Mouse (Mus musculus) adrenal gland, postnatal 10 days (tissue): Measurements from ENCODE around the gene Vmn2r94. TPM values are rescaled to one million over a fixed set of nuclear protein-coding genes. Genes with fewer than 3 reads are reported as not detected.

Experiments used
- DNase-seq: peaks from one replicate; pipeline ENCODE4 v3.0.0; 2021; ENCODE audit warnings: mixed read lengths
- long read RNA-seq, 2 experiments: library from polyadenylated mRNA; stranded (forward); transcript quantifications; one replicate each; pipeline ENCODE4 v2.0.0; 2021
- total RNA-seq, 2 experiments: library from RNA; stranded (reverse); gene quantifications; 2 replicates each; pipeline ENCODE4 v1.2.3; 2021

Gene Vmn2r94
- total RNA-seq, result not detected
- long read RNA-seq, experiment 1, result 0 reads
- long read RNA-seq, experiment 2, result 0 reads

DNA sequence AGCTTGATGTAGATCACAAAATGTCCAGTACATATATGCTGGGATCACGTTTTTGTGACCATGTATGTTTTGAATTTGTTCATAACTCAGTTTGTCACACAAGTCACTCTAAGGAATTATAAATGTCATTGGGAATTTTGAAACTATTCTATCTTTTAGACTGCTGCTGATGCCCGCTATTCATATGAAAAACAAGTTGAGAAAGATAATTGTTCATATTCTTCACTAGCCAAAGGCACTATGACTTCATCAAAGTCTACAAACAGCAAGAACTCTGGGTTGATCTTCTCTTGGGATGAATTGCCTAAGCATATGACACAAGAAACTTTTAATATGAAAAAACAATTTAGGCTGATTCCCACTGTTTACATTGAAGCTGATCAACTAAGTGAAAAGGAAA is at the start of gene Vmn2r94:
Vmn2r94 (minus strand) TSS at position 101 of the 400 bp plus-strand sequence.
- DNase-seq, result no peak

DNA sequence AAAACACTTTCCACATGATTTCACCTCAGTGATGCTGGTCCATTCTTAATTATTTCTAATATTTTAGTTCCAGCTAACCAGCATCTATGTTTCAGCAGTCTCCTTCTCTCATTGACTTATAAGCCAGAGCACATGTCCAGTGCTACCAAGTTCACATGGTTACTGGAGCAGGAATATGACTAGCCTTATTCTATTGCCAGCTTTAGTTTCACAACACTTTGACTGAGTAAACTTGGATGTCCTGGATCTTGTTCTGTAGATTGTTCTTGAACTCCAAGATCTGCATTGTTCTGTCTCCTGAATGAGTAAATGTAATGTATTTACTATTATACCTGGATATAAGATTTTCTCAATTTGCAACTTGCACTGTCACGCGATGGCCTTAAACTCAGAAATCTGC is 45.5 kb upstream of the Vmn2r94 start:
- no peak for DNase-seq

DNA sequence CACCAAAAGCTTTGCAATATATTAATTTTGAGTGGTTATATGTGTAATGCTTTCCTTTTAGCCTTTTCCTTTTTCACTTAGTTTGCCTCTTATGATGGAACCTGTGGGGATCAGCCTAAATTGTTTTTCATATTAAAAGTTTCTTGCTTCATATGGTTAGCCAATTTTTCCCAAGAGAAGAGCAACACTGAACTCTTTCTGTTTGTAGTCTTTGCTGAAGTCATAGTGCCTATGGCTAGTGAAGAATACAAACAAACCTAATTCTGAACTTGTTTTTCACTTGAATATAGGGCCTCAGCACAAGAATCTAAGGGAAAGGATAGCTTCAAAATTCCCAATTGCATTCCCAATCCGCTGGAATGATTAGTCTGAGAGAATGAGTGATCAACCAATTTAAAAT is 20.2 kb upstream of the Vmn2r94 start, which contains the start of gene Vmn2r93:
Vmn2r93 (plus strand) TSS at position 301 of the 400 bp plus-strand sequence.
- no peak for DNase-seq

DNA sequence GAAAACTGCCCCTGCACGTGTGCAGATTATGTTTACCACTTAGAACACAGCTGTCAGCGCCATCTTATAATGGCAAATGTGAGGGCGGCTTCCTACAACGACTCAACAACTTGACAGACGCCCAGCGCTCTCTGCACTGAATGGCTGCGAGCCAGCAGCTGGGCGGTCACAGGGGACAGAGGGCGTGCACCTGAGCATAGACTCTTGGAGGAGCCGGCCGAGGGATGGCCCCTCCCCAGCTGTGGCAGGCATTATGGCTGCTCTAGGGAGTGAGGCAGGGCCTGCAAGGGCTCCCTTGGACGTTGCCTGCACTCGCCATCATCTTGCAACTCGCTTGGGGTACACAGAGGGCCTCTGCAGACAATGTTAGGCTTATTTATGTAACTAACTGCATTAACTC is 40.6 kb downstream of the Vmn2r94 start:
- no peak for DNase-seq

DNA sequence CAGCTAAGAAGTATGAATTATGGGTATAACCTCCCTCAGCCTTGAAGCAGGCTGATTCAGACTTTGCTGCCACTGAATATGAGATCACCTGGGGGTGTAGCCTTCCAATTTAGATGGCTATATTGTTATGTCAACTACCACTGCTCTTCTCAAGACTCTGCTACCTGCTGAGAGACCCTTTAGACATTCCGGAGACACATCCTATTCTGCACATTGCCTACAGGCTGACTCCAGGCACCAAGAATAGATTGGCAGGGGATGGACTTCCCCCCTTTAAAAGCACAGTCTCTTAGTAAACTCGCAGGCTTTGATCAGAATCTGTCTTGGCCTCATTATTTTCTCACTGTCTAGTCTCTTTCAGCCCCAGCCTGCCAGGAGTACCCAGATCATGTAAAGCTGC is 45.6 kb downstream of the Vmn2r94 start:
- DNase-seq, result no peak

DNA sequence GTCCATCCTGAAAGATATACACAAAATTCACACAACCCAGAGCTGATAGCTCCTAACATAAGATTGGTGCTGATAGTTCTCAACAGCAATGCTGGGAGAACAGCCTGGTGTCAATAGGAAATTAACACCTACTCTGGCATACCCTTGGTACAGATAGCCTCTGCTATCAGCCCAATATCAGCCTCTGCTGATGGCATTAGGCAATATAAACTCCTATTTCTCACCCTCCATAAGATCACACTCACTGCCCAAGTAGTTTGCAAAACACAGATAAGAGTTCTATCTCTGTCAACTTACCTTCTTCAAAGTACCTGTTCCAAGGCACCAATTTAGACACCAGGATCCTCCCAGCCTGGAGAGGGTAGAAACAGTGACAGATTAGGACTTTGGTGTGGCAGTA is 56.3 kb downstream of the Vmn2r94 start:
- no peak for DNase-seq

Other genes starting within 250 kb of the Vmn2r94 start
- gene Vmn2r124, start 228.3 kb downstream of the Vmn2r94 start, total RNA-seq, result not detected
- gene Vmn2r91, start 192.7 kb downstream of the Vmn2r94 start, total RNA-seq, result not detected
- gene Vmn2r92, start 125.9 kb downstream of the Vmn2r94 start, total RNA-seq, result not detected
- gene Vmn2r93, start 20.3 kb upstream of the Vmn2r94 start, total RNA-seq, result not detected
- not detected for gene Vmn2r95, start 146.3 kb upstream of the Vmn2r94 start, total RNA-seq